Mouse (Mus musculus) lung, adult 2 months (tissue): Measurements from ENCODE around the gene Setd1a. TPM values are rescaled to one million over a fixed set of nuclear protein-coding genes. Genes with fewer than 3 reads are reported as not detected.

Experiments used
- DNase-seq: peaks from one replicate; pipeline ENCODE4 v3.0.0; 2022
- H3K4me1 ChIP-seq: fragments of 200-500 bp; 2 replicates; pipeline ENCODE4 v1.6.1; 2011; ENCODE audit warnings: low read length; ENCODE audit not compliant: control insufficient read depth, insufficient read depth
- H3K4me3 ChIP-seq: fragments of 200-500 bp; replicated peaks from 2 replicates; pipeline ENCODE3; 2011; ENCODE audit warnings: low read depth, mild to moderate bottlenecking, control low read depth, low read length; ENCODE audit errors: extremely low read depth
- CTCF ChIP-seq: fragments of 200-500 bp; IDR thresholded peaks from 2 replicates; pipeline ENCODE4 v1.5.1; 2011; ENCODE audit warnings: mild to moderate bottlenecking, low read length, control low read depth; ENCODE audit not compliant: insufficient read depth
- POLR2A ChIP-seq: fragments of 200-500 bp; IDR thresholded peaks from 2 replicates; pipeline ENCODE4 v1.6.1; 2011; ENCODE audit warnings: low read depth, mild to moderate bottlenecking, control low read depth, low read length, borderline replicate concordance; ENCODE audit errors: extremely low read depth
- WGBS: fragments of 180-500 bp; shearing (Covaris S2); methylation state at CpG from one replicate; pipeline ENCODE4 v1.1.7; 2018; 5-methylcytosine and 5-hydroxymethylcytosine counted together
- polyA plus RNA-seq: library from polyadenylated mRNA; depleted of rRNA; stranded (reverse); fragments of >200 nt; gene quantifications from 2 replicates; pipeline ENCODE4 v1.2.3, GENCODE M21; 2012

Setd1a gene
- polyA plus RNA-seq, 1 experiment: 15.6 TPM

GRCm38 (mm10) chr7:127765756-127766155 is 10.7 kb upstream of the Setd1a start:
- peaks cover 3% of the 10 kb centered on the region; the same call in 1 of the 2 replicates for H3K4me1 ChIP-seq
- DNase-seq: no peak
- no peak overlapping the region for H3K4me3 ChIP-seq
- WGBS: 79% methylated on average over 2 of the region's 2 CpGs
- TF ChIP-seq CTCF: no peak
- no peak for TF ChIP-seq POLR2A

- Histone ChIP-seq H3K4me3 (no peak overlapping the region), H3K4me1 (peaks cover 3% of the 10 kb centered on the region; the same call in 1 of the 2 replicates)
- DNase-seq: no peak
- TF ChIP-seq POLR2A: no peak
- no peak for TF ChIP-seq CTCF
- WGBS: 74% methylated on average over 17 of the region's 17 CpGs
Measured at GRCm38 (mm10) chr7:127766851-127767609, 9.4 kb upstream of the Setd1a start.

GRCm38 (mm10) chr7:127767671-127768345 is 8.7 kb upstream of the Setd1a start:
- Histone ChIP-seq H3K4me3 (no peak overlapping the region), H3K4me1 (peaks cover 3% of the 10 kb centered on the region; the same call in 1 of the 2 replicates)
- TF ChIP-seq CTCF (no peak), POLR2A (no peak)
- no peak for DNase-seq
- WGBS: 91% methylated on average over 19 of the region's 19 CpGs

GRCm38 (mm10) chr7:127768346-127768996 is 8.0 kb upstream of the Setd1a start:
- no peak for TF ChIP-seq CTCF
- no peak for TF ChIP-seq POLR2A
- WGBS: 49% methylated on average over 13 of the region's 13 CpGs
- no peak overlapping the region for H3K4me3 ChIP-seq
- DNase-seq: no peak
- H3K4me1 ChIP-seq: peaks cover 3% of the 10 kb centered on the region; the same call in 1 of the 2 replicates

GRCm38 (mm10) chr7:127768997-127769593 is 7.4 kb upstream of the Setd1a start:
- DNase-seq: peak; percentile 96
- peak overlapping the region; percentile 99 for H3K4me3 ChIP-seq
- WGBS: 3% methylated on average over 16 of the region's 16 CpGs
- no peak for TF ChIP-seq CTCF
- TF ChIP-seq POLR2A: no peak
- peaks cover 5% of the 10 kb centered on the region for H3K4me1 ChIP-seq

- WGBS: under 1% methylated on average over 24 of the region's 24 CpGs
- DNase-seq: peak; percentile 92
- Histone ChIP-seq H3K4me3 (peak within 1 kb of the TSS; percentile 99), H3K4me1 (peaks cover 6% of the 10 kb centered on the region)
- TF ChIP-seq POLR2A (peak; percentile 98), CTCF (no peak)
Measured at GRCm38 (mm10) chr7:127769651-127770038, 6.8 kb upstream of the Setd1a start, which contains the start of gene Orai3. Gene Orai3, plus strand, starts transcription at chr7:127769815.

- DNase-seq: no peak
- Histone ChIP-seq H3K4me3 (peak overlapping the region; percentile 99), H3K4me1 (peaks cover 6% of the 10 kb centered on the region)
- no peak for TF ChIP-seq CTCF
- no peak for TF ChIP-seq POLR2A
- WGBS: 1% methylated on average over 27 of the region's 27 CpGs
Measured at GRCm38 (mm10) chr7:127770039-127770905, 6.2 kb upstream of the Setd1a start.

- TF ChIP-seq CTCF: no peak
- TF ChIP-seq POLR2A: no peak
- peaks cover 9% of the 10 kb centered on the region for H3K4me1 ChIP-seq
- H3K4me3 ChIP-seq: no peak overlapping the region
- WGBS: 60% methylated on average over 5 of the region's 5 CpGs
- no peak for DNase-seq
Measured at GRCm38 (mm10) chr7:127771262-127771661, 5.2 kb upstream of the Setd1a start.

- no peak for TF ChIP-seq CTCF
- no peak for TF ChIP-seq POLR2A
- Histone ChIP-seq H3K4me1 (peaks cover 9% of the 10 kb centered on the region), H3K4me3 (no peak overlapping the region)
- DNase-seq: no peak
- WGBS: 35% methylated on average over 3 of the region's 3 CpGs
Measured at GRCm38 (mm10) chr7:127772080-127772479, 4.4 kb upstream of the Setd1a start.
